Mouse (Mus musculus) CD4-positive helper T cell, adult 2 months (primary cell): ENCODE results near the gene Sod1.
"Not testable (repeated sequence)": the region's sequence is repeated elsewhere in the genome, so short reads cannot be mapped to it uniquely, and the experiment has no call there.

Experiments
- DNase-seq: peaks from one replicate; pipeline ENCODE4 v3.0.0-alpha.2; 2012; ENCODE audit warnings: low read depth, missing footprints, low spot score

The Sod1 gene

DNA sequence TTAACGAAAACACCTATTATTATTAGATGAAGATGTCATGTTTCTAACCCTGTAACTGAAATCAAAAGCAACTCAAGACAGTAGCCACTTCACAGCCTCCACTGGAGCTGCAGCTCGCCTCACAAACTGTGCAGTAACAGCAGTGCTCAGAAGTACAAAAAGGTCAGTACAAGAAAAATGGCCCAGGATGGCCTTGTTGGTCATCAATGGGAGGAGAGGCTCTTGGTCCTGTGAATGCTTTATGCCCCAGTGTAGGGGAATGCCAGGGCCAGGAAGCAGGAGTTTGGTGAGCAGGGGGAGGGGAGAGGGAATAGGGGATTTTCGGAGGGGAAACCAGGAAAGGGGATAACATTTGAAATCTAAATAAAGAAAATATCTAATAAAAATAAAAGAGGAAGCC lies 30.7 kb downstream of the Sod1 start:
- not testable (repeated sequence) for DNase-seq

DNA sequence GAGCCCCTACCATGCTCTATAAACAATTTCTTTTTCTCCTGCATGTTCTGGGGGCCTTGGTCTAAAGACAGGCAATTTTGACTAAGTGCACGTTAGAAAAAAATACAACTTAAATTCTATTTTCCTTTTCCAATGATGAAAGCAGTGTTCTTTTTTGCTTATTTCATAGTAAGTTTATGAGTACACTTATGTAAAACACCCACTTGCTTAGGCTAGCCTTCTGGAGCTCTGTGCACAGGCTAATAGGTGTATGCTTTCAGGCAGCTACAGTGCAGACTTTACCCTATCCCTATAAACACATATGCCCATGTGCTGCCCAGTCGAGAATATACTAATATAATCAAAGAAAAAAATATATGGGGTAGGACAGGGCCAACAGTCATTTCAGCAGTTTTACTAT lies 32.0 kb downstream of the Sod1 start:
- DNase-seq: no peak

DNA sequence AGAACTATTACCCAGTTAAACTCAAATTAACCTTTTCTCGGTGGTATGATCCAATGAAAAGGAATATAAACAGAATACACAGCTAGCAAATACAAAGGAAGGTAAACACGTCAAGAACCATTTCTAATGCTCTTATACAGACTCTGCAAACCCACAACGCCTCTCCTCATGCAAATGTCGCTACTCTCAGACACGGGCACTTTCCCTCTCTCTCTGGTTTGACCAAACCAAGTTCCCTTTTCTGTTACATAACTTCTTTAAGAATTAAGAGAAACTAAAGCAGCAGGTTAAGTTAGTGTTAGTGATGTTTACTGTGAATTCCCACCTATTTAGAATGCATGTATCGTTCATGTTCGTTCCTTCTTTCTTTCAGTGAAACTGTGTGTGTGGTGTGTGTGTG lies 38.4 kb downstream of the Sod1 start:
- no peak for DNase-seq

DNA sequence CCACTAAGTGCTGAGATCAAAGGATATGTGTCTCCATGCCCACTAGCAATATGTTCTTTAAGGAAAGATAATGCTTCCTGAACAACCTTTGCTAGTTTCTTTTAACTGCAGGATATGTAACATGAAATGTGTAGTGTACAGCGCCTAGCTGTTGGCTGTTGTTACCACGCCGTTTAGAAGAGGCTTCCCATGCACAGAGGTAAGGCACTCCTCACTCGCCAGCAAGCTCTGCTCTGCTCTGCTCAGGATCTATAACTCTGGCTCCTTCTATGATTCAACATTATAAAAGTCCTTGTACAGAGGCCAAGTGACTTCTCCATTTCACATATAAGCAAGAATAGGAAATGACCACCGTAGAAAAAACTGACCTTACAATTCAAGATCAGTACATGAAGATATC lies 39.1 kb downstream of the Sod1 start:
- no peak for DNase-seq

DNA sequence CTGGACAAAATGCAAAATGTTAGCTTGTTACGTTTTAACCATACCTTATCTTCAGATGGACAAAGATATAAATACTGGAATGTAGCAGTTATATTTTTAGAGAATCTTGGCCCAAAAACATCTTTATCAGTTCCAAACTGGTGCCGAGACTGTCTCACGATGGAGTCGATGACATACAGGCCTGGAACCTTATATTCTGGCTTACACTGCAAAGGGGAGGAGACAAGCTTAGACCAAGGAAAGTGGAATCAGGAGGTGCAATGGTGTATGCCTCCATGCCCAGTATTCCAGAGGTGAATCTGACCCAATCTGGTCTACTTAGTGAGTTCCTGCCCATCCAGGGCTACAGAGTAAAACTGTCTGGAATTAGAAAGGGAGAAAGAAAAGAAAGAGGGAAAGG lies 39.5 kb downstream of the Sod1 start:
- no peak for DNase-seq

DNA sequence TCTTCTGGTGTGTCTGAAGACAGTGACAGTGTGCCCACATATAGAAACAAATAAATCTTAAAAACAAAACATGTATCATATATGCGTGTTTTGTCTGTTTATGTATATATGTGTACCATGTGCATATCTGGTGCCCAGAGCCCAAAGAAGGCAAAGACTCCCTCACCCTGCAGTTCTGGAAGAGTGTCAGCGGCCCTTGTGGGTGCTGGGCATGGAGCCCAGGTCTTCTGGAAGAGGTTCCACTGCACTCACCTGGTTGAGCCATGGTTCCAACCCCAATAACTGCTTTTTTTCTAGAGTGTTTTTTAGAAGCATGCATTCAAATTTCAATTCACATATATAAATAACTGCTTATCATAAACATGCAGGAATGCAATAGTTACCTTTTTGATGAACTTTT lies 41.2 kb downstream of the Sod1 start:
- DNase-seq: no peak

DNA sequence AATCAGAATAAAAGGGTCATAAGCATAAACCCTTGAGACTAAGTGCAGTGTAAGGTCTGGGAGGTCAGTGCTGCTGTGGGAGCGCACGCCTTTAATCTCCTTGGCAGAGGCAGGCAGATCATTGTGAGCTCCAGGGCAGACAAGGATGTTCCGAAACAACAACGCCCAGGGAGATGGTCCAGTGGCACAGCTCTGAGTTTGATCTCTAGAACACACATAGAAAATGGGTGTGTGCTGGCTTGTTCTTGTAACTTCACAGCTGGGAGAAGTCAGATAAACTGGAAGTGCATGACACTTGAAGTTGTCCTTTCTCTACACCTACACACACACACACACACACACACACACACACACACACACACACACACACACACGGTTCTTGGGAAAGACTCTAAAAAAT lies 43.5 kb downstream of the Sod1 start:
- DNase-seq: no peak

DNA sequence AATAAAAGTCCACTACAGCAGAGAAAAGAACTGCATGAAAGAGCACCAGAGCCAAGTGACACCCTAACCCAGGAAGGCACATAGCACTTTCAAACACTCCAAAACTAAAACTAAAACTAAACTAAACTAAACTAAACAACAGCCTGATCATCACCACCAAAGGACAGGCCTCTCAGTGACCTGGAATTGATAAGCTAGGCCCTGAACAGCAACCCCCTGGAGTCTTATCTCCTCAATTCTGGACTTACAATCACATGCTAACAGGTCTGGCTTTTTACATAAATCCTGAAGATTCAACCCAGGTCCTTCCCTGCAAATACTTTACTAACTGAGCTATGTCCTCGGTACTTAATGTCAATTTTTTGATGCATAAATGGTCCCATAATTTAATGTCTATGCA lies 44.6 kb downstream of the Sod1 start:
- no peak for DNase-seq

DNA sequence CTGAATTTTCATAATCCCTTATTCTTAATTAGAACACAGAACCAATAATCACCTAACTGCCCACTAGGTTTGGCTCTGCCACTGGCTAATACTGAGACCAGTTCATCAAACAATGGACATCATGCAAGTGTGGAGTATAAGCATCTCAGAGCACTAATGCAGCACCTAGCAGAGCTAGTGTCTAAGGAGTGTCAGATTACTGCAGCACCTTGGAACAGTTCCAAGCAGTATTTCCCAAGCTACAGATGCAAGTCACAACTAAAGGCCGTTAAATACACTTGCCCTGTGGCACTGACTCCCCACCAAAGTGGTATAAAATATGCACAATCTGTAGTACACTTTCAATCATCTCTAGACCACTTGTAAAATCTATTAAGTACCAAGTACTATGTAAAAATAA lies 46.0 kb downstream of the Sod1 start:
- no peak for DNase-seq

DNA sequence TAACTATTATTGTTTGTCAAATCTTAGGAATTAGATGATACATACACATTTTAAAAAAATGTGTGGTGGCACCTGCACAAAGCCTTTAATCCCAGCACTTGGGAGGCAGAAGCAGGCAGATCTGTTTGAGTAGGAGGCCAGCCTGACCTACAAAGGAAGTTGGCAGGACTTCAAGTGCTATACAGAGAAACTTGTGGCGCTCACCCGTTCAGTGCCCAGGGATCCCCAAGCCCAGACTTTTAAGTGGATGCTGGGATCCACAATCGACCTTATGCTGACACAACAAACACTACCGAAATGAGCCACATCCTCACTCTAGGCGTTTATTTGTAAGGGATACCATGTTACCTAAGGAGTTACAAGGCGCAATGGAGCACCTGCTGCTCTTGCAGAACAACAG lies 55.0 kb downstream of the Sod1 start:
- DNase-seq: no peak
